Mouse (Mus musculus): ENCODE data around the gene Fyco1.
"Not testable (repeated sequence)": the region's sequence is repeated elsewhere in the genome, so short reads cannot be mapped to it uniquely, and the experiment has no call there.

The Fyco1 gene

GRCm38 (mm10) chr9:123814326-123814725 is 37.4 kb downstream of the Fyco1 start:
- no peak for DNase-seq

- no peak for DNase-seq
Observed at GRCm38 (mm10) chr9:123811831-123812230, 39.9 kb downstream of the Fyco1 start.

DNA sequence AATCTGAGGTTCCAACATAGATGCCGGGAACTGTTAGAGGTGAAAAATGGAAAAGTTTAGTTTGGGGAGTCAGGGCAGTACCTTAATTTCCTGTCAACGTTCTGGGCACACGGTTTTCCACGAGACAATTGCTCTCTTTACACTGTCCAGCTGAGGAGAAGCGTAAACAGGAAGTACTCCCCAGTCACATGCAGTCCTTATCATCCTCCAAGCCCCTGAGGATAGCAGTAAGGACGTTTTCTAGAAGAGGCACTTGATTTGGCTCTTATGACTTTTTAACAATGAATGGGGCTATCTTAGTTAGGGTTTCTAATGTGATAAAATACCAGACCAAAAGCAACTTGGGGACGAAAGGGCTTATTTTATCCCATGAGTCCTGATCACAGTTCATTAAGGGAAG is 43.1 kb downstream of the Fyco1 start:
- no peak for DNase-seq

- no peak for DNase-seq
Observed at GRCm38 (mm10) chr9:123806267-123806666, 45.4 kb downstream of the Fyco1 start, which contains the start of gene Cxcr6. TSS of gene Cxcr6 (plus strand) at chr9:123806475.

- no peak for DNase-seq
Observed at GRCm38 (mm10) chr9:123805241-123805640, 46.5 kb downstream of the Fyco1 start.

DNA sequence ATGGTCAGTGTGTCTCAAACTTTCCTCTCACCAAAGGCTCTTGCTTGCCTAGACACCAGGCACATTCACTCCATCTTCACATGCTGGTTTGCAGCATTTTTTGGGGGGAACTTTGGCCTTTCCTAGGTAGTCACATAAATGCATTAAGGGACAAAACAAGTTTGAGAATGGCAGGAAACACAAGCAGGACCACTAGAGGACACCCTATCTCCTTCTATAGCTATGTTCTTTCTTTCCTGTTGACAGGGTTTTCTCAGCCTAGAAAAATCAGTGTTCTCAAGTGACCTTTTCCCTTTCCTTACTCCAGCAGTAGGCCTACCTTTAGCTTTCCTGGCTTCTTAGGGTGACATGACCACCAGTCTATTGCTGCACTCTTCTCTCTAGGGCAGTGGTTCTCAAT is 48.8 kb downstream of the Fyco1 start:
- DNase-seq = no peak

- DNase-seq = no peak
Observed at GRCm38 (mm10) chr9:123802421-123802820, 49.3 kb downstream of the Fyco1 start.

- no peak for DNase-seq
Observed at GRCm38 (mm10) chr9:123801527-123801926, 50.2 kb downstream of the Fyco1 start.

DNA sequence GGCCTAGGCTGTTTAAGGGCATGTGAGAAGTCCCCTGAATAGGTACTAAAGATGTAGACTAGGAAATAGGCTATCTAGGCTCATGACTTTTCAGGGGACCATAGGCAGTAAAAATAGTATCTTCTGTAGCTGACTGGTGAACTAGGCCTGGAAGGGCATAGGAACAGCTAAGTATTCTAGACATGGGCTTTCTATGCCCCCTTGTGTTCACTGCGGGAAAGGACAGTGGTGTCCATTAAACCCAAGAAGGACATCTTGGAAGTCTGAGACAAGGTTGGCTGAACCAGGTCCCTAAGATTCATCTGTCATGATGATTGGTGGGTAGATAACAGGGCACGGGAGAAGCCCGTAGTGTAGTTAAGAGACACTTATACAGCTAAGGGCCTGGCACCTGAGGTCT is 55.5 kb downstream of the Fyco1 start:
- DNase-seq = peak; percentile 11 to 39

DNA sequence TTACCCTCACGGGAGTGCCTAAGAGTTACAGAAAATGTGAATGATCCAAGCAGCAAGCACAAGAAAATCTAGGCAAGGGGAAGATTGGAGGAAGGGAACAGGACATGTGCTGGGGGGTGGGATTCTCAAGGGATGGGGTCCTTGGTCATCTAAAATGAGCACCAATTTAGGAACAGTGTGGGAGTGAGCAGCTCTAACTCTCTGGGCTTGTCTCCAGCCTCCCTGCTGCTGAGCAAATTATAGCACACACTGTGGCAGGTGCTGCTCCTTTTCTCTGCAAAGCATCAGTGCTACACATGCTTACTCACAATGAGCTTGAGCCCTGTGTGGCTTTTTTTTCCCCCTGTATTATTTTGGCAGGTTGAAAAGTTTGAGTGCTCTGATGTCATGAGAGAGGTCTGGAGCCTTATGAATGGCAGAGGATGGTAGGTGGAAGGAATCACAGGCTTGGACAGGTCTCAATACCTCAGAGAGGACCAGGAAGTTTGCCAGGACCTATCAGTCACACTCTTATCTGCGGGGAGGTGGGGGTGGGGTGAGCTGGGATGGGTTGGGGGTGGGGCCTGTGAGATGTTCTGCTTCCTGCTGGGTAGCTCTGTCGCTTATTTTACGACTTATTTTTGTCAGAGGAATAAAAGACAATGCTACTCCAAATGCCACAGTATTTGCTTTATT is 62.7 kb downstream of the Fyco1 start:
- DNase-seq = no peak

DNA sequence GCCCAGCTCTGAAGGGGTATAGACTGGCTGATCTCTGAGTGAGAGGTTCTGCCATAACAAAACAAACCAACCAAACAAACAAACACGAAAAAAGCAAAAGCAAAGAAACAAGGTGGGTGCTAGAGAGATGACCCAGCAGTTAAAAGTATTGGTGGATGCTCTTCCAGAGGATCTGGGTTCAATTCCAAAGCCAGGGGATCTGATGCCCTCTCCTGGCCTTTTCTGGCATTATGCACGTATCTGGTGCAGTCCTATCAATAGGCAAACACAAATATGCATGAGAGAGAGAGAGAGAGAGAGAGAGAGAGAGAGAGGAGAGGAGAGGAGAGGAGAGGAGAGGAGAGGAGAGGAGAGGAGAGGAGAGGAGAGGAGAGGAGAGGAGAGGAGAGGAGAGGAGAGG is 78.4 kb downstream of the Fyco1 start:
- DNase-seq = not testable (repeated sequence)

DNA sequence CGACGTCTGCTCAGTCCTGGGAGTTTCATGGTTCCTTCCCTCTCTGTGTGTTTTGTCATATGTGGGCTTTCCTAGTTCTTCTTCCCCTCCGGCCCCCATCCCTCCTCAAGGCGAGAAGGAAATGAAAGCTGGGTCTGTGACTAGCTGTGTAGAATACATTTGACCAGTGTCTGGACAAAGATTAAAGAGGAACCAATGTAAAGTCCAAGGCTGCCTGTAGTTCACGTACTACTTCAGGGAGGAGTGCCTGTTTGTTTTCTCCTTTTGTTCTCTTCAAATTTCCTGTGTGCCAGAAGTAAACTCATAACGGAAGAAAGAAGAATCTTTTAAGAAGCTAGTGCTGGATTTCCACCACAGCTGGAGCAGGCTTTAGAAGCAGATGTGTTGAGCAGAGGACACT is 82.2 kb downstream of the Fyco1 start:
- DNase-seq = no peak

DNA sequence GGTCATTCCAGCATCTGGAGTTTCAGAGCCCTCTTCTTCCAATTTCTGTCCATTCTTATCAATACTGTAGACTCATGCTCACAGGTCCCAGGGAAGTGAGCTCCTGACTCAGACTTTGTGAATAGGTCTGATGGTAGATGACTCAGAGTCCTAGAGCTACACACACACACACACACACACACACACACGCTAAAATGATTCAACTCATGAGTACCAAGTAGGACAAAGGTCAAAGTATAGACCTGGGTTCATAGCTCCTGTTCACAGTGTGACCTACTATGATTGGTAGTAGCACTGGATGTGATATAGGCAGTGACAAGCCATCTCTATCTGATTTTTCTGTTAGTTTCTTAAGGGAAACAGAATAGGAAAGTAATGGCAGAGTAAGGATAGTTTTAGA is 83.3 kb downstream of the Fyco1 start:
- DNase-seq = no peak

GRCm38 (mm10) chr9:123766996-123767395 is 84.7 kb downstream of the Fyco1 start:
- DNase-seq = no peak

DNA sequence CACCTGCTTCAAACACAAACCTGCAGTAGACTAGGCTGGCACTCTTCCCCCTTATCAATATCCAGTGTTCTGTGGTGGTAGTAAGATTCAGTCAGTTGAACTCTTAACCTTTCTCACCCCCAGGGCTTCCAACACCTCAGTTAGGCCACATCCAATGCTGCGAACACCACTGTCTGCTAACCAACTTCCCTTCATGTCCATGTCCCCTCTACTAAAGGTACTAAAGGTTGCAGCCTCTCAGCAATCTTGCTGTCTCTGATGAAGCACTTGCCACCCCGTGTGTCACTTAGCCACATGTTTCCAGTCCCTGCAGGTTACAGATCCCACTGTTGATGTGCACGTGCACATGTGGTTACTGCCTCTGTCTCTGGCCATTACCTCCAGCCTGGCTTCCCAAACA is 87.9 kb downstream of the Fyco1 start:
- DNase-seq = no peak

- no peak for DNase-seq
Observed at GRCm38 (mm10) chr9:123762886-123763285, 88.8 kb downstream of the Fyco1 start.

GRCm38 (mm10) chr9:123760806-123761205 is 90.9 kb downstream of the Fyco1 start:
- no peak for DNase-seq

DNA sequence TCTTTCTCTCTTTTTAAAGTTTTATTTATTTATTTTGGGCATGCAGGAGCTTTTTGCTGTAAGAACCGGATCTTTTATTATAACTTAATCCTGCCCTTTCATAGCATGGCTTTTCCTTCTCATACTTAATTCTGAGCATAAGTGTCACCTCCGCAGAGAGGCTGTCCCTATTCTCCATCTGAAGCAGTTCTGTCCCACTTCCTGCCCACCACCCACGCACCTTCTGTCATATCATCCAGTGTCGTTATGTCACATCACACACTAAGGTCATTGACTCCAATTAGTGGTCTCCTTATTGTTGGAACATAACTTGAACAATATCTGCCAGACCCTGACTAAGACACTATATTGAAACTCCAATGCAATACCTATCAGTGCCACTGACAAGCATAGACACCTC is 93.1 kb downstream of the Fyco1 start:
- DNase-seq = no peak

- DNase-seq = no peak
Observed at GRCm38 (mm10) chr9:123758156-123758555, 93.5 kb downstream of the Fyco1 start.

GRCm38 (mm10) chr9:123757326-123757725 is 94.4 kb downstream of the Fyco1 start:
- DNase-seq = no peak

GRCm38 (mm10) chr9:123756752-123757151 is 94.9 kb downstream of the Fyco1 start:
- DNase-seq = no peak

GRCm38 (mm10) chr9:123754333-123754732 is 97.4 kb downstream of the Fyco1 start:
- DNase-seq = no peak

DNA sequence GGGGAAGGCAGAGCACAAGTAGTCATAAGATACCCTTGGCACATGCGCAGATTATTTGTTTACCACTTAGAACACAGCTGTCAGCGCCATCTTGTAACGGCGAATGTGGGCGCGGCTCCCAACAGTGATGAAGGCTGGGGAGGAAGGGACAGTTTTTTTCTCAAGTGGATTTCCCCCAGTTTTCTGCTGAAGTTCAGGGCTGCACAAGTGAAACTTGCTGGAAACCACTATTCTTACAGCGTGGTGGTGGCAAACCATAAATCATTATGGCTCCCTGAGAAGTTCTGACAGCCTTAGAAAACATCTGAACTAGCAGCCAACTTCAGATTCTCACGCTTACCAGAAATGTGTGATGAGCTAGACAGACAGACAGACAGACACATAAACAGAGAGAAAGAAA is 102.0 kb downstream of the Fyco1 start:
- DNase-seq = not testable (repeated sequence)

GRCm38 (mm10) chr9:123740799-123741198 is 110.9 kb downstream of the Fyco1 start:
- no peak for DNase-seq
